Mouse (Mus musculus): ENCODE results near the gene Fbln1.

- TF ChIP-seq POLR2A (IDR thresholded peaks at IDR 0.05; ENCODE audit: insufficient read length, low read depth), result no peak
- no peak for TF ChIP-seq CEBPB (IDR thresholded peaks at IDR 0.05; ENCODE audit: insufficient read depth, poor library complexity, severe bottlenecking)
- no peak for TF ChIP-seq TCF3 (IDR thresholded peaks at IDR 0.05; ENCODE audit: insufficient read length, low read depth)
- TF ChIP-seq SRF (IDR thresholded peaks at IDR 0.05; ENCODE audit: control insufficient read depth, insufficient read length, low read depth), result no peak
- no peak for TF ChIP-seq USF1 (IDR thresholded peaks at IDR 0.05; ENCODE audit: low read depth)
- no peak for TF ChIP-seq MYOD1 (IDR thresholded peaks at IDR 0.05; ENCODE audit: control insufficient read depth in 1 of 3, insufficient read length in 2 of 3, low read depth in 2 of 3)
- TF ChIP-seq POLR2AphosphoS2 (IDR thresholded peaks at IDR 0.05; ENCODE audit: insufficient read length, low read depth), result no peak
- TF ChIP-seq MAX (IDR thresholded peaks at IDR 0.05; ENCODE audit: low read depth), result no peak
- no peak for TF ChIP-seq E2F4 (IDR thresholded peaks at IDR 0.05; ENCODE audit: insufficient read depth)
- TF ChIP-seq MYOG (IDR thresholded peaks at IDR 0.05; ENCODE audit: control insufficient read depth in 1 of 3, insufficient read depth in 1 of 3, insufficient read length in 2 of 3, low read depth in 2 of 3), result no peak
- TF ChIP-seq TCF12 (IDR thresholded peaks at IDR 0.05; ENCODE audit: insufficient read depth, poor library complexity, severe bottlenecking), result no peak
- TF ChIP-seq REST (IDR thresholded peaks at IDR 0.05; ENCODE audit: insufficient read depth, insufficient read length), result no peak
Measured at GRCm38 (mm10) chr15:85207081-85207480, 1.3 kb downstream of the Fbln1 start.

All from myocyte (in vitro differentiated cells).